Mouse (Mus musculus): Measurements from ENCODE around the gene Olfr1424. TPM values are rescaled to one million over a fixed set of nuclear protein-coding genes. Genes with fewer than 3 reads are reported as not detected.

Gene Olfr1424
- total RNA-seq, 1 experiment from 2014 or later = not detected

DNA sequence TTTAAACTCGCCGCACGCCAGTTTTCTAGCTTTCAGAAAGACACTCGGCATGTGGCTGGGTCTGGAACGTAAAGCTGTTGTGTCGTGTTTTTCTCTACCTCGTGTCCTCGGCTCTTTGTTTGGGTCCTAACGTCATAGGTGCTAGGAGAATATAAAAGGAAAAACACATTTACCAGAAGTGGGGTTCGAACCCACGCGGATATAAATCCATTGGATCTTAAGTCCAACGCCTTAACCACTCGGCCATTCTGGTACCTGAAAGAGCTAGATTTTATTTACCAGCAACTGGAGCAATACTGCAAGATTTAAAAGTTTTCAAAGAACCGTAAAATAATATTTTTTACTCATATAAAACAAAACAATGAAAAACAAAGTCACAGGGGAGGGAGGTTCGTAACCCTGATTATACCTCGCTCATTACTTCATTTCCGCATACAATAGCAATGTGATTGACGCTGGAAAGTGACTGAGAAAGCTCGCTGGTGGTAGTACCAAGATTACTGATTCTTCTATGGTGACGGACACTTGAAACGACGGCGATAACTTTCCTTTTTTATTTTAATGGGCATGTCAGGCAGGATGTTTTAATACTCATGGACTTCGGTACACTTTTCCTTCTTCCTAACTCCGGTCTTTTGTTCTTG lies 51.4 kb downstream of the Olfr1424 start:
- ATAC-seq (replicated peaks in 1 of 2; ENCODE audit: insufficient read depth in 1 of 2, low FRiP score in 2 of 2, low TSS enrichment in 1 of 2, low read depth in 1 of 2, poor library complexity in 2 of 2, severe bottlenecking in 2 of 2) = peak; percentile 13 to 26

DNA sequence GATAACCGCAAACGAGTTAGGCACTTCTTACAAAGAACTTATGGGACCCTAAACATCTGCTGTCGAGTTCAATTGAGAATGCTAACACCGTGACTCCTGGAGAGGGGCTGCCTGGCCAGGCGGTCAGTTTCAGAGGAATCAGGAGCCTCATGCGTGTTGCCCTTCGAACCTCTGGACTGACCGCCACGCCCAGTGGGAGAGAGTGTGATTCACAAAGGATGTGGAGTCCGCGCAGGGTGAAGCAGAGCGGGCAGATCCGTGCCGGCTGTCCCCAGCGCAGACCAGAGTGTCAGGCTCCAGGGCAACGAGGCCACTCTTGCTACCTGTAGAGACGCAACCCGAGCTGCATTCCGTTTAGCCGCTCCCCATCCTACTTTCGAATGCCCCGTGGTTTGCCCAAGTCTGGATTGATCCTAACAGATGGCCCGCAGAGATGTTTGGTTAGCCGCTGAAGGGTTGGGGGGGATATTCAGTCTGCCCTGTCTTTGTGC lies 52.2 kb downstream of the Olfr1424 start:
- peak in 1 of 2 experiments; percentile 4; a peak in 1 of 4 replicates for ATAC-seq (replicated peaks in 1 of 2; ENCODE audit: insufficient read depth in 1 of 2, low FRiP score in 2 of 2, low TSS enrichment in 1 of 2, low read depth in 1 of 2, poor library complexity in 2 of 2, severe bottlenecking in 2 of 2)

DNA sequence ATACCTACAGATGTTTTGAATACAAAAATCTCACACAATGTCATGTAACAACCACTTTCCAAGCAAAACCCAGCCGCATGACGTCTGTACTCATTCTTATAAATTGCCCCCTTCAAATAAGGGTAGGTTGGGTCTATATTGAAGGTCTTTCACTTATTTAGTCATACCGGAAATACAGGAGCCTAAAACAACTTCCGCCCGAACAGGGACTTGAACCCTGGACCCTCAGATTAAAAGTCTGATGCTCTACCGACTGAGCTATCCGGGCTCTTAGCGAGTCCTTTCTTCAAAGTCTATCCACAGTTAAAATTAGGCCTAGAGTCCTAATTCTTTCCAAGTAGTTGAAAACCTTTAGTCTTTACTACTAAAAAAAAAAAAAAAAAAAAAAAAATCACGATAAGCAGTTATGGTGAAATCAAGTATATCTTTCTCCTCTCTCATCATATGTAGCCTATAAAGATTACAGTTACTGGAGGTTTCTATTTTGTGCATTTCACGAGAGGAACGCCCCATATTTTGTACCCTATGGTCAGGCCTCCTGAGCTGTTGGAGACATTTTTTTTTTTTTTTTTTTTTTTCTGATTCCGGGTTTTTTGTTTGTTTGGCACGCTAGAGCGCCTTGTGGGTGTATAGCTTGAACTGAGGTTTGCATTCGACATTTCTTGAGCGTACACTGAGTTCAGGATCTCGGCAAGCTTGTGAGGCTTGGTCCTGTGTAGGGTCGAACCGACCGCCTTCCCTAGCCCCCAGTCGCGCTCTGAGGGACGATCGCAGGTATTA lies 52.8 kb downstream of the Olfr1424 start:
- ATAC-seq (replicated peaks in 1 of 2; ENCODE audit: insufficient read depth in 1 of 2, low FRiP score in 2 of 2, low TSS enrichment in 1 of 2, low read depth in 1 of 2, poor library complexity in 2 of 2, severe bottlenecking in 2 of 2) = no peak

Other genes starting within 250 kb of the Olfr1424 start
- 13.1 and 14.9 TPM in 2 replicates for gene Stx3, start 243.3 kb downstream of the Olfr1424 start, total RNA-seq (2017)
- gene Olfr1417, start 223.5 kb downstream of the Olfr1424 start, total RNA-seq (2017) = not detected in 2 replicates
- gene Olfr1418, start 201.6 kb downstream of the Olfr1424 start, total RNA-seq (2017) = not detected in 2 replicates
- gene Olfr1419, start 187.6 kb downstream of the Olfr1424 start, total RNA-seq (2017) = not detected in 2 replicates
- not detected in 2 replicates for gene Olfr1420, start 176.1 kb downstream of the Olfr1424 start, total RNA-seq (2017)
- 14.8 and 14.9 TPM in 2 replicates for gene Patl1, start 150.3 kb downstream of the Olfr1424 start, total RNA-seq (2017)
- gene Osbp, start 96.7 kb downstream of the Olfr1424 start, total RNA-seq (2017) = 35.0 and 39.5 TPM in 2 replicates
- gene Olfr1423, start 21.4 kb downstream of the Olfr1424 start, total RNA-seq (2017) = not detected in 2 replicates
- gene Olfr1425, start 15.0 kb upstream of the Olfr1424 start, total RNA-seq (2017) = not detected in 2 replicates
- gene Olfr1426, start 29.3 kb upstream of the Olfr1424 start, total RNA-seq (2017) = not detected in 2 replicates
- not detected in 2 replicates for gene Olfr1427, start 40.7 kb upstream of the Olfr1424 start, total RNA-seq (2017)
- not detected in 2 replicates for gene Olfr1428, start 53.2 kb upstream of the Olfr1424 start, total RNA-seq (2017)
- not detected in 2 replicates for gene Olfr76, start 60.5 kb upstream of the Olfr1424 start, total RNA-seq (2017)
- not detected in 2 replicates for gene Olfr1555-ps1, start 107.4 kb upstream of the Olfr1424 start, total RNA-seq (2017)
- not detected in 2 replicates for gene Olfr1431, start 138.0 kb upstream of the Olfr1424 start, total RNA-seq (2017)
- not detected in 2 replicates for gene Olfr1432, start 169.9 kb upstream of the Olfr1424 start, total RNA-seq (2017)
- not detected in 2 replicates for gene Olfr262, start 179.0 kb upstream of the Olfr1424 start, total RNA-seq (2017)
- gene Olfr235, start 198.3 kb upstream of the Olfr1424 start, total RNA-seq (2017) = not detected in 2 replicates
- gene Olfr1434, start 217.2 kb upstream of the Olfr1424 start, total RNA-seq (2017) = not detected in 2 replicates
- not detected in 2 replicates for gene Olfr1436, start 236.4 kb upstream of the Olfr1424 start, total RNA-seq (2017)

Measured in hematopoietic stem cell, adult 5-6 weeks (primary cell).